Mouse (Mus musculus) kidney, embryonic 15.5 days (tissue): ENCODE measurements around the gene Esr1. TPM values are rescaled to one million over a fixed set of nuclear protein-coding genes. Genes with fewer than 3 reads are reported as not detected.
A peak's percentile ranks its signal among the peaks of the same experiment; 100 is the strongest.

ENCODE experiments used
- ATAC-seq: fragments of 200-750 bp; cut with Nextera tagmentation; replicated peaks from 2 replicates; pipeline ENCODE4 v1.8.0; 2017; ENCODE audit warnings: moderate TSS enrichment; ENCODE audit not compliant: low FRiP score
- H3K27ac ChIP-seq: fragments of 300-500 bp; sonication (generic); 2 replicates; pipeline ENCODE4 v1.5.1; 2015; ENCODE audit warnings: mild to moderate bottlenecking, inconsistent platforms
- H3K27me3 ChIP-seq: fragments of 300-500 bp; sonication (generic); 2 replicates; pipeline ENCODE4 v1.6.1; 2015; ENCODE audit warnings: inconsistent platforms
- H3K36me3 ChIP-seq: fragments of 300-500 bp; sonication (generic); 2 replicates; pipeline ENCODE4 v1.6.1; 2015; ENCODE audit warnings: inconsistent platforms
- H3K4me1 ChIP-seq: fragments of 300-500 bp; sonication (generic); 2 replicates; pipeline ENCODE4 v1.6.1; 2015; ENCODE audit warnings: inconsistent platforms
- H3K4me2 ChIP-seq: fragments of 300-500 bp; sonication (generic); 2 replicates; pipeline ENCODE4 v1.6.1; 2015; ENCODE audit warnings: moderate library complexity, mild to moderate bottlenecking, inconsistent platforms
- H3K4me3 ChIP-seq: fragments of 300-500 bp; sonication (generic); replicated peaks from 2 replicates; pipeline ENCODE4 v1.5.1; 2015; ENCODE audit warnings: mild to moderate bottlenecking, inconsistent platforms
- H3K9ac ChIP-seq: fragments of 300-500 bp; sonication (generic); 2 replicates; pipeline ENCODE4 v1.6.1; 2015; ENCODE audit warnings: mild to moderate bottlenecking, inconsistent platforms
- H3K9me3 ChIP-seq: fragments of 300-500 bp; sonication (generic); replicated peaks from 2 replicates; pipeline ENCODE4 v1.6.1; 2016; ENCODE audit warnings: inconsistent platforms
- WGBS: fragments of 180-500 bp; shearing (Covaris S2); methylation state at CpG from one replicate; pipeline ENCODE4 v1.1.7; 2015; ENCODE audit warnings: mixed read lengths; 5-methylcytosine and 5-hydroxymethylcytosine counted together
- polyA plus RNA-seq: library from polyadenylated mRNA; unstranded; fragments of >200 nt; fragmentation: Nextera tagmentation; extraction: Ambion mirVana; gene quantifications from 2 replicates; pipeline ENCODE4 v1.2.1, GENCODE M21; 2015

Esr1 gene
- 1.9 and 2.2 TPM in 2 replicates for polyA plus RNA-seq

DNA sequence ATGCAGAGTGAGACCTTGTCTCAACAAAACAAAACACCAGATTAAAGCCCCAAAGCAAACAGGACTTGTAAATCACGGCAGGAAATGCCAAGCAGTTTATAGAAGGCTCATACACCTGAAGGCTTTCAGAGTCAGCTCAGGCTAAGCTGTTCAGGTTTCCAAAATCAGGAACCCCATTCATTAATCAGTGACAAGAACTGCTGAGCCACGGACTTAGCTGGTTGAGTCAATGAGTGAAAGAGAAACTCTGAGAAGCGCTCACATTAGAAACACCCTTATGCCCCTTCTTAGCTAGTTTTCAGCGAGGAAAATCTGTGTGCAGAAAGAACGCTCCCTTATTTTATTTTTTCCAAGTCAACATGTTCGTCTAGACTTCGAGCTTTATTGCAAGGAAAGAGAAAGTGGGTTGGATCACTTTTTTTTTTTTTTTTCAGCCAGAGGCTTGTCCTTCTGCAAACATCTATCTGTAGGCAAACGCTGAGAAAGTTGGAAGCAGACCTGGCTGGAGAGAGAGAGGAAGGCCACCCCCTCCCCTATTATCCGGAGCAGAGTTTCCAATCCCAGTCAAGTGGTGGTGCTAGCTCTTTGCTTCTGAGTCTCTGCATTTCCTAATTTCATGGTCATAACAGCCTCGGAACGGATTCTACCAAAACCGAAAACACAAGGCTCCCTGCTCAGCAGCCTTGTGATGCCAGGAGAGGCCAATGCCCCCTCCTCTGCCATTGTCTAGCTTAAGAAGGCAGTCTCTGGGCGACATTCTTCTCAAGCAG lies at the start of gene Esr1:
Esr1 (plus strand) TSS at position 208 of the 770 bp plus-strand sequence.
- H3K4me2 ChIP-seq: peak within 1 kb of the TSS; percentile 55
- H3K27me3 ChIP-seq: no peaks in the 10 kb centered on the region
- no peaks in the 10 kb centered on the region for H3K9me3 ChIP-seq
- H3K4me3 ChIP-seq: peak within 1 kb of the TSS; percentile 31
- H3K27ac ChIP-seq: peak within 1 kb of the TSS; percentile 85
- 29% methylated on average over 13 of the region's 13 CpGs for WGBS
- ATAC-seq: peak; percentile 80; the same call in 1 of the 2 replicates
- H3K4me1 ChIP-seq: peaks cover 15% of the 10 kb centered on the region
- H3K9ac ChIP-seq: 0 out of 2 replicates have a peak within 1 kb of the TSS, but pooled peaks have one; percentile 11
- H3K36me3 ChIP-seq: no peaks in the 10 kb centered on the region

DNA sequence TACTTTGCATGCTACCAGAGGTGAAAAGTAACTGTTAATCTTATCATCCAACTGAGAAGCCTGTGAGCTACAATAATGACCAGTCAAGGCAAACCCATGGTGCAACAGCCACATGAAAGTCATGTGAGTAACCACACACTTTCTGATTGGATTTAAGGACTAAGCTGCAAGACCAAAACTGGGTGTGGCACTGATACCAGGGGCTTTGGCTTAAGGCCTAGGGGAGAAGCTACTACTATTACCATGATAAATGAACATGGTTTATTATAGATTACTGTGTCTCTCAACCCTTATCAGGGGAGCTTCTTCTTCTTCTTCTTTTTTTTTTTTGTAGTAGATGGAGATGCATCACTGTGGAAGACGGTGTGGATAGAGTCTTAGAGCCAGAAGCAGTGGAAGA lies 46.2 kb upstream of the Esr1 start:
- Histone ChIP-seq H3K27me3 (no peaks in the 10 kb centered on the region), H3K9me3 (no peaks in the 10 kb centered on the region), H3K4me1 (peaks cover 5% of the 10 kb centered on the region), H3K4me2 (no peak overlapping the region), H3K4me3 (no peak overlapping the region), H3K27ac (no peak overlapping the region), H3K9ac (no peak overlapping the region), H3K36me3 (no peaks in the 10 kb centered on the region)
- no peak for ATAC-seq
- 94% methylated on average over 1 of the region's 1 CpGs for WGBS

- Histone ChIP-seq H3K9ac (no peak overlapping the region), H3K36me3 (no peaks in the 10 kb centered on the region), H3K4me3 (no peak overlapping the region), H3K9me3 (no peaks in the 10 kb centered on the region), H3K4me2 (no peak overlapping the region), H3K4me1 (no peaks in the 10 kb centered on the region), H3K27me3 (no peaks in the 10 kb centered on the region), H3K27ac (no peak overlapping the region)
- 82% methylated on average over 4 of the region's 4 CpGs for WGBS
- ATAC-seq: no peak
Observed at GRCm38 (mm10) chr10:4570778-4571177, 40.6 kb upstream of the Esr1 start.

- 85% methylated on average over 4 of the region's 4 CpGs for WGBS
- no peaks in the 10 kb centered on the region for H3K4me1 ChIP-seq
- H3K4me3 ChIP-seq: no peak overlapping the region
- H3K4me2 ChIP-seq: no peak overlapping the region
- no peak for ATAC-seq
- no peak overlapping the region for H3K27ac ChIP-seq
- no peaks in the 10 kb centered on the region for H3K27me3 ChIP-seq
- no peaks in the 10 kb centered on the region for H3K9me3 ChIP-seq
- no peak overlapping the region for H3K9ac ChIP-seq
- H3K36me3 ChIP-seq: no peaks in the 10 kb centered on the region
Observed at GRCm38 (mm10) chr10:4571304-4571703, 40.1 kb upstream of the Esr1 start.

DNA sequence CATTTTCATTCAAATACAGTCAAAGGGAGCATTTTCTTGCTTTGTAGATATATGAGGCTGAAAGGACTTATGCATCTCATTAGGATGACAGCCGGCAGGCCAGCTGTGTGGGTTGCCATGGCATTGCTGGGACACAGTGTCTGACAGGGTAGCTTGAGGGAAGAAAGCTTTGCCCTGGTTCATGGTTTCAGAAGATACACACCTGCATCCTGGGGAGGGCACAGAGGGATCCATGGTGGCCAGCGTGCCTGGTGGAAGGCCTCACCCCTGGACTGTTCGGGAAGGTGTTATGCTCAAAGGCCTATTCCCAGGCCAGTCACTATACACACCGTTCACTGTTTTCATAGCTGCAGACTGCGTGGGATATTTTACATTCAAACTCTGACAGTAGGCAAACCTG lies 29.5 kb upstream of the Esr1 start:
- no peak for ATAC-seq
- 92% methylated on average over 5 of the region's 5 CpGs for WGBS
- no peak overlapping the region for H3K4me2 ChIP-seq
- H3K27ac ChIP-seq: no peak overlapping the region
- no peaks in the 10 kb centered on the region for H3K4me1 ChIP-seq
- no peak overlapping the region for H3K4me3 ChIP-seq
- H3K9ac ChIP-seq: no peak overlapping the region
- no peaks in the 10 kb centered on the region for H3K27me3 ChIP-seq
- no peaks in the 10 kb centered on the region for H3K36me3 ChIP-seq
- no peaks in the 10 kb centered on the region for H3K9me3 ChIP-seq

GRCm38 (mm10) chr10:4586691-4587090 lies 24.7 kb upstream of the Esr1 start:
- Histone ChIP-seq H3K4me3 (no peak overlapping the region), H3K9ac (no peak overlapping the region), H3K36me3 (no peaks in the 10 kb centered on the region), H3K4me1 (no peaks in the 10 kb centered on the region), H3K27ac (no peak overlapping the region), H3K4me2 (no peak overlapping the region), H3K27me3 (no peaks in the 10 kb centered on the region), H3K9me3 (no peaks in the 10 kb centered on the region)
- WGBS: 89% methylated on average over 6 of the region's 6 CpGs
- ATAC-seq: no peak

DNA sequence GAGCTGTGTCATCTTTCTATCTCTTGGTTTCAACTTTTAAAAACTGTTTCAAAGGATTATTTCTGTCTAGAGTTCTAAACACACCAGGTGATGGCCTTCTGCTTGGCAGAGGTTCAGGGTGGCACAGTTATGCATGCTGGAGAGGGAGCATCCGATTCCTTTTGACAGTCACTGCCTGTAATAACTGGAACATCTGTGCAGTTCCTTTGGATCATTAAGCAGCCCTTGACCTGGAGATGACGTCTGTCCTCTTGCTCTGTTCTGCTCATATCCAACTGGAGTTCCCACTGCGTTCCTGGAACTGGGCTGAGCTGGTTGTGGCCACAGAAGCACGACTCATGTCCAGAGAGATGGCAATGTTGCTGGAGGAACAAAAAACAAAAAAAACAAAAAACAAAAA lies 21.8 kb upstream of the Esr1 start:
- H3K4me2 ChIP-seq: no peak overlapping the region
- H3K36me3 ChIP-seq: no peaks in the 10 kb centered on the region
- no peak overlapping the region for H3K4me3 ChIP-seq
- H3K9ac ChIP-seq: no peak overlapping the region
- no peaks in the 10 kb centered on the region for H3K27me3 ChIP-seq
- H3K4me1 ChIP-seq: 0 out of 2 replicates have a peak, but pooled peaks cover 2% of the 10 kb centered on the region
- H3K27ac ChIP-seq: no peak overlapping the region
- 43% methylated on average over 4 of the region's 4 CpGs for WGBS
- H3K9me3 ChIP-seq: no peaks in the 10 kb centered on the region
- ATAC-seq: peak; percentile 54; the same call in 1 of the 2 replicates

- Histone ChIP-seq H3K4me1 (0 out of 2 replicates have a peak, but pooled peaks cover 3% of the 10 kb centered on the region), H3K27me3 (no peaks in the 10 kb centered on the region), H3K4me2 (no peak overlapping the region), H3K9ac (no peak overlapping the region), H3K27ac (no peak overlapping the region), H3K36me3 (no peaks in the 10 kb centered on the region), H3K4me3 (no peak overlapping the region), H3K9me3 (no peaks in the 10 kb centered on the region)
- no peak for ATAC-seq
- 72% methylated on average over 8 of the region's 8 CpGs for WGBS
Observed at GRCm38 (mm10) chr10:4590956-4591355, 20.4 kb upstream of the Esr1 start.

DNA sequence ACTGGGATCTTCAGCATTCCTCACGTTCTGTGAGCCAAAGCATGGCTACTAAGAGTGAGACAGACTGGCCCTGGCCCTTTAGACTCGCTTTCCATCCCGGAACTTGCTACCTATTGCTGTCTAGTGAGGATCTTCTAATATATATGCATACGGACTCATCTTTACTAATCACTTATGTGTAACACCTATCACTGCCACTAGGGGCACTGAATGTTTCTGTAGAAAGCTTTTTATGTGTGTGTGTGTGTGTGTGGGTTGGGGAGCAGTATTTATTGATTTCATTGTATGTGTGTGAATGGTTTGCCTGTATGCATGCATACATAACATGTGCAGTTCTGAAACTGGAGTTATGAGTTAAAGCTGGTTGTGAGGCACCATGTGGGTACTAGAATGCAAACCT lies 17.6 kb upstream of the Esr1 start:
- H3K27me3 ChIP-seq: no peaks in the 10 kb centered on the region
- H3K4me1 ChIP-seq: 0 out of 2 replicates have a peak, but pooled peaks cover 3% of the 10 kb centered on the region
- H3K27ac ChIP-seq: no peak overlapping the region
- no peaks in the 10 kb centered on the region for H3K9me3 ChIP-seq
- no peak overlapping the region for H3K9ac ChIP-seq
- H3K4me3 ChIP-seq: no peak overlapping the region
- WGBS: 76% methylated on average over 4 of the region's 4 CpGs
- H3K4me2 ChIP-seq: no peak overlapping the region
- H3K36me3 ChIP-seq: no peaks in the 10 kb centered on the region
- ATAC-seq: no peak

GRCm38 (mm10) chr10:4597211-4597610 lies 14.2 kb upstream of the Esr1 start:
- WGBS: 95% methylated on average over 4 of the region's 4 CpGs
- Histone ChIP-seq H3K27me3 (no peaks in the 10 kb centered on the region), H3K36me3 (no peaks in the 10 kb centered on the region), H3K27ac (no peak overlapping the region), H3K9ac (no peak overlapping the region), H3K4me2 (no peak overlapping the region), H3K4me3 (no peak overlapping the region), H3K9me3 (no peaks in the 10 kb centered on the region), H3K4me1 (0 out of 2 replicates have a peak, but pooled peaks cover 3% of the 10 kb centered on the region)
- ATAC-seq: no peak

DNA sequence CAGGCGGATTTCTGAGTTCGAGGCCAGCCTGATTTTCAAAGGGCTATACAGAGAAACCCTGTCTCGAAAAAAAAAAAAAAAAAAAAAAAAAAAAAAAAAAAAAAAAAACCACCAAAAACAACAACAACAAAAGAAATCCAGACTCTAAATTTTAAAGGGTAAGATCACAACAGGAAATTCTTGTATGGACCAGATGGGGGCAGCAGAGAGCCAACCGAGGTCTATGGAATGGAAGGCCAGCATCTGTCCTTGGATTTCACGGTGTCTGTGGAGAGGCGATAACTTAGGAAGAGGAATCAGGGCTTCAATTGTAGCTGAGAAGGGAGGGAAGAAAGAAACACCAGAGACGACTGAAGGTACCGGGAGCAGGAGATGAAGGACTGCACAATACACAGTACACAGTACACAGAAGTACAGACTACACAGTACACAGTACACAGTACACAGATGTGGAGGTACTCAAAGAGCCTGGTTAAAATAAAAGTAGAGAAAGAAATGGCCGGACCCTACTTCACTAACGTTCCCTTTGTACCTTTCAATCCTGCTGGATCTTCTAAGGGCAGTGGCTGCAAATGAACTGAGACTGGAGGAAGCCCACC lies 13.1 kb upstream of the Esr1 start:
- Histone ChIP-seq H3K4me1 (0 out of 2 replicates have a peak, but pooled peaks cover 3% of the 10 kb centered on the region), H3K4me3 (no peak overlapping the region), H3K36me3 (no peaks in the 10 kb centered on the region), H3K9ac (no peak overlapping the region), H3K27me3 (no peaks in the 10 kb centered on the region), H3K9me3 (no peaks in the 10 kb centered on the region), H3K27ac (no peak overlapping the region), H3K4me2 (no peak overlapping the region)
- WGBS: 70% methylated on average over 10 of the region's 10 CpGs
- no peak for ATAC-seq

DNA sequence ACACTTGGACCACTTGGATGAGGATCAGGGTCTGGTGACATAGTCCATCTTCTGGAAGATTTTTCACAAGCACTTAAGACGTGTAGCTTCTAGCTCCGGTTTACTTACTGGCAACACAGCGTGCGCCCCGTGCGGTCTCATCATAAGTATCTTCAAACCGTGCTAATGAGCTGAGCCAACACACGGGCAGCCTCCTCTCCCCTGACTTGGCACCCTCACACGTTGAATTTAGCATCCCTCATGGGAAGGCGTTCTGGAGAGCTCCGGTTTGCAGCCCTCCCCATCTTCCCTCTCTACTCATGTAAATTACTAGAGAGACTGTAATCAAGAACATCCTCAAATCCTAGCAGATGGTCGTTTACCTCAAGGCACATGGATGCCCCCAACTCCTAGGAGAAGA lies 12.5 kb upstream of the Esr1 start:
- no peak overlapping the region for H3K4me3 ChIP-seq
- H3K4me1 ChIP-seq: 0 out of 2 replicates have a peak, but pooled peaks cover 3% of the 10 kb centered on the region
- no peak overlapping the region for H3K27ac ChIP-seq
- WGBS: 84% methylated on average over 12 of the region's 12 CpGs
- ATAC-seq: no peak
- no peak overlapping the region for H3K4me2 ChIP-seq
- H3K9me3 ChIP-seq: no peaks in the 10 kb centered on the region
- H3K27me3 ChIP-seq: no peaks in the 10 kb centered on the region
- H3K9ac ChIP-seq: no peak overlapping the region
- no peaks in the 10 kb centered on the region for H3K36me3 ChIP-seq
